Mouse (Mus musculus) neural tube, embryonic 10.5 days (tissue): ENCODE measurements at regions not wholly inside any gene's neighbourhood (a gene's known extent, or its start where the extent isn't known, plus 50 kb on each side); places are given as distances from the start of the nearest gene placed in this dataset.

Experiments used
- DNase-seq: peaks from one replicate; pipeline ENCODE4 v3.0.0-alpha.2; 2017; ENCODE audit warnings: low spot score; ENCODE audit errors: extremely low spot score

- peak; percentile 37 for DNase-seq
These were observed 1002.1 kb upstream of the Pou3f2 start for GRCm38 (mm10) chr4:23490224-23490623.

GRCm38 (mm10) chr4:23491255-23491654 lies 1003.1 kb upstream of the Pou3f2 start:
- peak; percentile 20 for DNase-seq

GRCm38 (mm10) chr4:23498710-23499109 lies 997.5 kb upstream of the Mms22l start:
- DNase-seq, result no peak

GRCm38 (mm10) chr4:23504770-23505420 lies 991.4 kb upstream of the Mms22l start:
- DNase-seq, result no peak

- no peak for DNase-seq
These were observed 985.4 kb upstream of the Mms22l start for GRCm38 (mm10) chr4:23510873-23511272.

GRCm38 (mm10) chr4:23512014-23512413 lies 984.2 kb upstream of the Mms22l start:
- no peak for DNase-seq

GRCm38 (mm10) chr4:23513939-23514338 lies 982.3 kb upstream of the Mms22l start:
- peak; percentile 16 for DNase-seq
